Mouse (Mus musculus) heart, adult 8-10 months (tissue): ENCODE data around the gene Gna12. TPM values are rescaled to one million over a fixed set of nuclear protein-coding genes. Genes with fewer than 3 reads are reported as not detected.

Experiments used
- DNase-seq: peaks from one replicate; pipeline ENCODE4 v3.0.0; 2022; ENCODE audit warnings: low spot score
- total RNA-seq, 4 experiments: library from RNA; stranded (reverse); gene quantifications; 2 replicates each; pipeline ENCODE4 v1.2.4; 2022

The Gna12 gene
- total RNA-seq, 4 experiments from 2014 or later = 124 to 170 (median 134) TPM

DNA sequence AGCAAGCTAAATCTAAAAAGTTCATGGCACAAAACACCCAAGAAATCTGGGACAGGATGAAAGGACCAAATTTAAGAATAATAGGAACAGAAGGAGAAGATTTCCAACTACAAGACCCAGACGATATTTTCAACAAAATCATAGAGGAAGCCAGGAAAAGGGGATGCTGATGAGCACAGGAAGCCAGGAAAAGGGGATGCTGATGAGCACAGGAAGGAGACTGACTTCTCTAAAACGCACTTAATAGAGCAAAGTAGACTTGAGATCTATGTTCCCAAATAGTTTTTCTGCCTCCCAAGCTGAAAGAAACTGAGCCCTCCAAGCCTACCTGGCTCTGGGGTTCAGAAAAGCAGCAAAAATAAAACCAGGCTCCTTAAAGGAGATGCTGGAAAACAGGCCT, 2.8 kb downstream of the Gna12 start:
- DNase-seq = no peak

DNA sequence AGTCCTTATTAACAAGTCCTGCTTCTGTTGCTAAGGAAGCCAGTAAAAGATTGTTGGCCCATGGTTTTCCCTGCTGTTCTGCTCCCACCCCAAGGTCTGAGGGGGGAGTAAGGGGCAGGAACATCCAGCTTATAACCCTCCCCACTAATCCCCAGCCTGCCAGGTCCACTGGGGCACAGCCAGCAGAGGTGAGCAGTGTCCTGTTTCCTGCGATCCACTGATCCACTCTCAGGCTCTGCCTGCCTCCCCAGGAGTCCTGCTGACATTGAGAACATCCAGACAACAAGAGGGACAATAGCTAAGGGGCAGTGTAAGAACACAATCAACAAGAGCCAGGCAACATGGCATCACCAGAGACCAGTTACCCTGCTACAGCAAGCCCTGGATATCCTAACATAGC, 3.4 kb downstream of the Gna12 start:
- no peak for DNase-seq

GRCm38 (mm10) chr5:140826118-140826517, 4.1 kb downstream of the Gna12 start:
- DNase-seq = no peak

DNA sequence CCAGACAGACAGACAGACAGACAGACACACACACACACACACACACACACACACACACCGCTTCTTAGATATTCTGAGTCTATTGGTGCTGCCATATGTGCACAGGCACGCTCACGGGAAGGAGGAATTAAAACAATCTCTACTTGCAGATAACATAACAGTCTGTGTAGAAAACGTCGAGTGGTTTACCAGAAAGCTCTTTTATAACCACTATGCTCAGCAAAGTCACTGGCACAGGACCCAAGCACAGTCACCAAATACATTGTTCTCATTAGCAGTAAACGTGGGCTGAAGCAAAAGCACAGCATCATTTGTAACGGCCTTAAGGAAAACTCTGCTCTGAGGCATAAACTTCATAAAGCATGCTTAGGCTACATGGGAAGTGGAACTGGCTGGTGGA, 6.1 kb downstream of the Gna12 start:
- no peak for DNase-seq

- DNase-seq = no peak
Observed at GRCm38 (mm10) chr5:140823386-140823785, 6.8 kb downstream of the Gna12 start.

DNA sequence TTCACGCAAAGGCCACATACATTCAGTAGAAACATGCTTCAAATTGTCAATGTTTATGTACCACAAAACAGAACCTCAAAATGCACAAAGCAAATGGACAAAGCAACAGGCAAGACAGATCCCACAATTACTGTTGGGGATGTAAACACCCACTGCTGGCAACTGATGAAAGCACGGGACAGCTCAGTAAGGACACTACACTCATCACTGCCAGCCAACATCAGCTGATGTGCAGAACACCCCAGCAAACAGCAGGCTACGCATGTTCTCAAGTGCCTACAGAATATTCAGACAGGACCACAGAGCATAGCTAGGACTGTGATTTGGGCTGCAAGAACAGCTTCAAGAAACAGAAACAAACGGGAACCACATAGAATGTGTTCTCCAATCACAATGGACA, 8.3 kb downstream of the Gna12 start:
- no peak for DNase-seq

DNA sequence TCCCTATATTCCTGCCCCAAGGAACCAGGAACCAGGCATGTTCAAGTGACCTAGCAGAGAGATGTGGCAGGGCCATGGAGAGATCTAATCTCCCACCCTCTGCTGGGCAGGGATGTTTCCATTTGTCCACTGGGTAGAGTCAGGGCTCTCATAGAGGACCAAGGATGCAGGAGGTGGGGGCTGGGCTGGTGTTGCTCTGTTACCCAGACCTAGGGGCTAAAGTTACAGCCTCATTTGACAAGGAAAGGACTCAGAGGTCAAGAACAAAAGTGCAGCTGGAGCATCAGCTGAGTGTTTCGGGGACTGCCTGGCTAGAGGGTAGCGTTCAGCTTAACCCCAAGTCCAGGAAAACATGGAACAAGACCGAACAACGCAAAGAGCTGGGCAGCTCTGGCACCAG, 9.7 kb downstream of the Gna12 start:
- DNase-seq = no peak

DNA sequence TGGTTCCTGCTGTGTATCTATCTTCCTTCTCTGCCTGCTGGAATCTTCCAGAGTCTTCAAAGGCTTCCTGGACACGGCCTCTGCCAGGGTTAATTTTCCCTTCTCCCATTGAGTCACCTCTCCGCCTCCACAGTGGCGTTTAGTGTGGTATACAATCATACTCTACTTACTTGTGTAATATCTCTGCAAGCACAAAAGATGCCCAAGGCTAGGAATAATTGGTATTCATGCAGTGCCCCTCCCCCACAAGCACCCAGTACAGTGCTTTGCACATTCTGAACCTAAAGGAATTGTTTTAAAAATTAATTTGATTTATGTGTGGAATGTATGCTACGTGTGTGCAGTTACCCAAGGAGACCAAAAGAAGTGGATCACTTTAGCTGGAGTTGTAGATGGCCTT, 10.6 kb downstream of the Gna12 start:
- DNase-seq = no peak

DNA sequence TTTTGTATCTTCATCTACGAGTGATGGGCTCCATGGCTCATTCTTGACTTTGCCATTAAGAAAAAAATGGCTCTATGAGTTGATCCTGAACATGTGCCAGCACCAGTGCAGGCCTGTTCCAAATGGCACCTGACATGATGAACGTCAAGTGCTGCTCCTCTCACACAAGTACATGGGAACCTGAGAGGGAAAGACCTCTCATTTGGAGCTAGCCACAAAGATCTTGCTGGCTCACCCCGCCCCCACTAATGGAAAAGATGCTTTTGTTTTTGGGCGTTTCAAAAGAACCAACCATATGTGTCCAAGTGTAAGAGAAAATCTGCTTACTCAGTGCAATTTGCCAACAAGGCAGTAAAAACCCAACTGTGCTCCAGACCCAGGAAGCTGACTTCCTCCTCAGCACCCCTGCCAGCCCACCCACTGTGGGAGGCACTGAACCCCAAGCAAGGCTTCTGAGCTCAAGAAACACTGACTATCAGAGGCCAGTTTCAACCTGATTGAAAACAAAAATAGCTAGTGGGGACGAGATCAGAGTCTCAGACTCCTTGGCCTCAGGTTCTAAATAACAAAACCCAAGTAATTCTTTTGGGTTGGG, 11.7 kb downstream of the Gna12 start:
- no peak for DNase-seq

GRCm38 (mm10) chr5:140816950-140817568, 13.2 kb downstream of the Gna12 start:
- no peak for DNase-seq

GRCm38 (mm10) chr5:140816008-140816407, 14.2 kb downstream of the Gna12 start:
- DNase-seq = no peak

DNA sequence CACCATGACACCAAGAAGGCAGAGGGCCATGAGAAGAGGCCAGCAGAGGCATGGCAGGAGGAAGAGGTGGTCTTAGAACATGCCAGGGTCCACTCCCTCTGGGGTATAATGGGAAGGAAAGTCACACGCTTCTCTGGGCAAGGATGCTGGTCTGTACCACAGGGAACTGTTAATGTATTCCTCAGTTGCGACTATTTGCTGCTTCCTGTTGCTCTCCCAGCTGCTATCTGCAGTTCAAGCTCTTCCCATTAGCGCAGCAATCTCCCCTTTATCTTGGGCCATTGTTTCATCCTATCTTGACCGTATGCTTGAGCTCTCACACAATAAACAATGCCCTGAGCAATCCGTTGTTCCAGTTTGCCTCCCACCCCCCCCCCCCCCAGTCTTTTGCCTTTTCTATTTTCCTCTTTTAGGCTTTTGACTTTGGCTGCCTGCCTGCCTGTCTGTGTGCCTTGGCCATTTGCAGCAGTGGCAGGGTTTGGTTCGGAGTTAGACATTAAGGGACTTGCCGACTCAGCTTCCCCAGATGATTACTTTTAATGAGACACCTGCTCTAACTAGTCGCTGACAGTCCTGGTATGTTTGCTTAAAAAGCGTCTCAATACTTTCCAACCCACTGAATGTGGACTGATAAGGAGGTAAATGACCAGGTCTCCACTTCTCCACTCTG, 15.0 kb downstream of the Gna12 start:
- DNase-seq = no peak

DNA sequence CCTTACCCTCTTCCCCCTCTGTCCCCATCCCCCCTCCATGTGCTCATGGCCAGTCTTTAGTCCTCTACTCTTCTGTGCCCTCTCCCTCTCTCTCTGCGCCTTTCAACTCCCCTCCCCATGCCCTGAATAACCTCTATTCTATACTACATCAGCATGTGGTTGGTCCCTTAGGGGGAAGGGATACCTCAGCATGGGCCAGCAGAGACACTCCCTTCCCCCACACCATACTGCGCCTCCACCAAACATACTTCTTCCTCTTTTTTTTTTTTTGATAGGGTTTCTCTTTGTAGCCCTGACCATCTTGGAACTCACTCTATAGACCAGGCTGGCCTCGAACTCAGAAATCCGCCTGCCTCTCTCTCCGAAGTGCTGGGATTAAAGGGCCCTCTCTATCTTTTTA, 15.8 kb downstream of the Gna12 start:
- DNase-seq = no peak

DNA sequence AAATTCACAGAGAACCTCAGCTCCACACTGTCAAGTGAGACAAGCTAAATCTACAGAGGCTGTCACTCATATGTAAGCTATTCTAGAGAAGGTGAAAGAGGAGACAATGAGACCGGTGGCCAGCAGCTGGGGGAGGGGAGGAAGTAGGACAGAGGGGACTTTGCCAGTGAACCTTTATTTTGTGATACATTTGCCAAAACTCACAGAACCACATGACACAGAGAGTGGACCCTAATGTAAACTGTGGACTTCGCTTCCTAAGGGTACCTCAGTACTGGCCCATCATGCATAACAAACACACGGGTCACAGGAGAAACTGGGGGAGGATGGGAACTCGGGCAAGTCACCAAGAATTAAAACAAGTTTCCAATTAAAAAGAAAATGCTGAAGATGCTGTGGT, 17.5 kb downstream of the Gna12 start:
- no peak for DNase-seq

GRCm38 (mm10) chr5:140812063-140812462, 18.2 kb downstream of the Gna12 start:
- no peak for DNase-seq

- DNase-seq = no peak
Observed at GRCm38 (mm10) chr5:140811390-140811789, 18.8 kb downstream of the Gna12 start.

- no peak for DNase-seq
Observed at GRCm38 (mm10) chr5:140806939-140807338, 23.3 kb downstream of the Gna12 start.

GRCm38 (mm10) chr5:140806252-140806651, 24.0 kb downstream of the Gna12 start:
- DNase-seq = no peak

GRCm38 (mm10) chr5:140801782-140802181, 28.4 kb downstream of the Gna12 start:
- DNase-seq = no peak

DNA sequence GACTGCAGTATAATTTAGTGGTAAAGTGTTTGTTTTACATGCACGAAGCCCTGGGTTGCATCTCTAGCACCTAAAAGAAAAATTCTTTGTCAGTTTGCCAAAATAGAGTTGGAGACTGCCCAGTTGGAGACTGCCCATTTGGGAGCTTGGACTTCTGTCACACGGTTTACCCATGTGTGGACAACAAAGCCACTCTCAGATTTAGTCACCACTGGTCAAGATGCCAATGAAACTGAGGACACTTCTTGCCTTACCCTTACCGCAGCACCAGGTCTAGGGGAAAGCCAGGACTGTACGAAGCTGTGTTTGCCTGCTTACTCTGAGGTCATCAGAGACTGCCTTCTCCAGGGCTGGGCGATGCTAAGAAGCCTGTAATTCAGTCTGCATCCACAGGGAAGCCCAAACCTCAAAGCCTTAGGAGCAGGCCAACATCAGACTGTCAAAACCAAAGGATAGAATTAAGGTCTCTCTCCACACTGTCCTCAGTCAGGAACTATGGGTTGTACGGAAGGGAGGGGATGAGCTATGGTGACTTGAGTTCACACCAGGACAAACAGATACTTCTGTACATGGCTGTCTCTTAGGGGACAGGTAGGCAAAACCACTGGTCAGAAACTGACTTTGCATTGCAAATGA, 29.8 kb downstream of the Gna12 start:
- DNase-seq = no peak

DNA sequence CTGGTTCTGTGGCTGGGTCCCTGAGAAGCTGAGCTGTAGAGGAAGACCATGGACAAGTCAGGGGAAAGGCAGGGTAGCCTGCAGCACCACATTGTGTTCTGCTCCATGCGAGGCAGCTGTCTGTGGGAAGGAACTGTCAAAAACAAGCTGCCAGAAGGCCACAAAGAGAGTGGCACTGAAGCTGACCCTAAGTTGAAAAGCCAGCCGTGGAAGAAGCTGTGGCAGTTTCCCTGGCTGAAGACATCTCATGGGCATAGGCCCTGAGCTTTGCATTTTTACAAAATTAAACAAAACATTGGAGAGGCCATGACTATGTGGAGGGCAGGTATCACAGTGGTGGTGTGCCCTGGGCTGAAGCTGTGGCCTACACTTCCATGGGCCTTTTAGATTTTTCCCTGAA, 31.0 kb downstream of the Gna12 start:
- DNase-seq = no peak

DNA sequence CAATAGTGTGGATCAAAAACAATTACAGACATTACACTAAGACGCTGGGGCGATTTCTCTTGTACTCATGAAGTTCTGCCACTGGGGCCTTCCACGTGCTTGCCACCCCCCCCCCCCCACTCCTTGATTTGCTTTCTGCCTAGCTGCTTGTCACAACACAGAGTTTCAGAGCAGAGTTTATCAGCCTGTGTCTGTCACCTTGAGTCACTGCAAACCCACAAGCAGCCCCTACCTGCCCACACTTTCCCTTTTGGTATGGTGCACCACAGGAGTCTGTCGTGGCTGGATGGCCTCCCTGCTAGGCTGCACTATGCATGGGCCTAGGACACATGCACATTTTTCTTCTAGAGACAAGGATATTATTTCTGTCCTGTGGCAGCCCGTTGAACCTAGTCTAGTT, 31.5 kb downstream of the Gna12 start:
- DNase-seq = no peak

DNA sequence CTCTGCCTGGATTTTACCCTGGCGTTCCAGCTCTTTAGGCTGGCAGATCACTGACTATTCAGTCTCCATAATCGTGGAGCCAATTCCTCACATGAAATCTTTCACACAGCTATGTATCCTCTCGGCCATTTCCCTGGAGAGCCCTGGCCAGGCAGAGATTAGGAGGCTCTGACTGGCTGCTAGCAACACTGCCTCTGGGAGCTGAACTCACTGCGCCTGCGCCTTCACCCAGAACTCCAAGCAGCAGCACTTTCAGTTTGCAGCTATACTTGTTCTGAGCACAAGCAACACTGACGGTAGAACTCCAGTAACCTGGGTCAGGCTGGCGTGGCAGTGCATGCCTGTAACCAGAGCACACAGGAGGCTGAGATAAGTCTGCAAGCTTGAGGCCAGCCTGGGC, 32.1 kb downstream of the Gna12 start:
- DNase-seq = peak; percentile 73
